Mouse (Mus musculus): ENCODE measurements around the gene Cdkn2d.

The Cdkn2d gene

DNA sequence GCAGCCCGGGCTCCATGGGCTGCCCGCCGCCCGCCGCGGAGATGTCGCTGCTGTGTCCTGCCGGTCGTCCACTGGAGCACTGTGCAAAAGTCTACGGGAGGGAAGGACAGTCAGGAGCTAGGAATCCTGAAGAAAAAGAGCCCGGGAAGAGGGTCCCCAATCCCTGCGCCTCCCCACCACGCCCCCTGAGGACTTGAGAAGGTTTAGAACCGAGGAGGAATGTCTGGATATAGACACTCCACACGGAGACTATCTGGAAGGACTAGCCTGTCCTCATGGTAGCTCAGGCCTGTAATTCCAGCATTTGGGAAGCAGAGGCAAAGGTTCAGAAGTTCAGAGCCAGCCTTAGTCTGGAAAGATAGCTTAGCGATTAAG is 46.1 kb downstream of the Cdkn2d start:
- DNase-seq (ENCODE audit: low spot score in 2 of 2) = no peak

DNA sequence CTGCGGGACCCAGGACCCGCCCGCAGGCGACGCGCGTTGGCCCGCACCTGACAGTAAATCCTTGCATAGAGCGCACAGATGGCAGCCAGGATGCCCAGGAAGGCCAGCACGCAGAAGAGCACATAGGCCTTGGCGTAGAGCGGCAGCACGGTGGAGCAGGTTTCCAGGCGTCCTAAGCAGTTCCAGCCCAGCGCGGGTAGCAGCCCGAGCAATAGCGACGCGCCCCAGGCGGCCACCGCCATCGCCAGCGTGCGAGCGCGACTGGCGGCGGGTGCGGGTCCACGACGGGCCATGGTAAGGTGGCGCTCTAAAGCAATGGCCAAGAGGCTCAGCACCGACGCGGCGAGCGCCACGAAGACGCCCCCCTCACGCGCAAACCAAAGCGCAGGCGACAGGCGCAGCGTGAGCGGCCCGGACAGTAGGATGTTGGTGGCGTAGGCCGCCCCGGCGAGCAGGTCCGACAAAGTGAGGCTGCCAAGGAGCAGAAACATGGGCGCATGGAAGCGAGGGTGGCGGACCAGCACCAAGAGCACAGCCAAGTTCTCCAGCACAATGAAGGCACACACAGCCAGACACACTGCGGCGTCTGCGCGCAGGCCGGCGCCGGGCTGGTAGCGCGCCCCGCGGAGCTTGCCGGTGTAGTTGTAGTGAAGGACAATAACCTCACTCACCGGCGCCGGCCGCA is 46.6 kb downstream of the Cdkn2d start:
- DNase-seq (ENCODE audit: low spot score in 2 of 2) = peak in 1 of 2 experiments; percentile 44

GRCm38 (mm10) chr9:21243826-21244427 is 47.3 kb downstream of the Cdkn2d start:
- no peak for DNase-seq (ENCODE audit: low spot score in 2 of 2)

GRCm38 (mm10) chr9:21241343-21241742 is 49.9 kb downstream of the Cdkn2d start:
- DNase-seq (ENCODE audit: low spot score in 2 of 2) = peak; percentile 61 to 66

- no peak for DNase-seq (ENCODE audit: low spot score in 2 of 2)
Measured at GRCm38 (mm10) chr9:21239465-21239848, 51.8 kb downstream of the Cdkn2d start.

GRCm38 (mm10) chr9:21238733-21239464 is 52.3 kb downstream of the Cdkn2d start, which contains the start of gene Keap1:
Gene Keap1, minus strand, starts transcription at chr9:21239361.
- DNase-seq (ENCODE audit: low spot score in 2 of 2) = peak; percentile 67 to 90

Measured in urinary bladder, adult 18-20 months (tissue).